Mouse (Mus musculus) cerebellum, adult 2 months (tissue): Measurements from ENCODE around the gene Lyrm7.

Experiments used
- CTCF ChIP-seq: fragments of 200-500 bp; IDR thresholded peaks from 2 replicates; pipeline ENCODE4 v1.5.1; 2011; ENCODE audit warnings: low read depth, mild to moderate bottlenecking, control low read depth, low read length, moderate library complexity, borderline replicate concordance; ENCODE audit not compliant: insufficient read depth
- POLR2A ChIP-seq: fragments of 200-500 bp; IDR thresholded peaks from 2 replicates; pipeline ENCODE4 v1.6.1; 2011; ENCODE audit warnings: low read length, control low read depth, borderline replicate concordance; ENCODE audit not compliant: insufficient read depth

DNA sequence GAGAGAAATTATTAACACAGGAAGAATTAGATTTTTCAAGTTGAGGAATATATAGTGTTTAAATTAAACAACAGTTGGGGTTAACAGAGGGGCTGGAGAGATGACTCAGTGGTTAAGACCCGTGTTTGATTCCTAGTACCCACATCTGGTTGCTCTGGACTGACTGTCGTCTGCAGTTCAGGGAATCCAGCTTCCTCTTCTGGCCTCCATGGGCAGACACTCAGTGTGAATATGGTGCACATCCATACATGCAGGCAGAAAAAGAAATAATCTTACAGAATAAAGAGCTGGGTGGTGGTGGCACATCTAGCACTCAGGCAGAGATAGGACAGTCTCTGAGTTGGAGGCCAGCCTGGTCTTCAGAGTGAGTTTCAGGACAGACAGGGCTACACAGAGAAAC lies 7.7 kb upstream of the Lyrm7 start:
- no peak for TF ChIP-seq POLR2A
- no peak for TF ChIP-seq CTCF
